Mouse (Mus musculus) heart, postnatal 0 days (tissue): ENCODE measurements around the gene Cnih4.

ENCODE experiments used
- CTCF ChIP-seq: IDR thresholded peaks from 2 replicates; pipeline ENCODE4 v1.5.1; 2016; ENCODE audit warnings: antibody characterized with exemption, control low read depth, low read depth
- EP300 ChIP-seq: IDR thresholded peaks from 2 replicates; pipeline ENCODE4 v1.6.1; 2016; ENCODE audit warnings: antibody characterized with exemption, low read depth

- TF ChIP-seq EP300 (no peak), CTCF (no peak)
Observed at GRCm38 (mm10) chr1:181214296-181215035, 70.0 kb downstream of the Cnih4 start.
